Mouse (Mus musculus): Measurements from ENCODE around the gene Eva1a. TPM values are rescaled to one million over a fixed set of nuclear protein-coding genes. Genes with fewer than 3 reads are reported as not detected.
A peak's percentile ranks its signal among the peaks of the same experiment; 100 is the strongest.

Gene Eva1a
- polyA plus RNA-seq, 1 experiment: 14.9 TPM

DNA sequence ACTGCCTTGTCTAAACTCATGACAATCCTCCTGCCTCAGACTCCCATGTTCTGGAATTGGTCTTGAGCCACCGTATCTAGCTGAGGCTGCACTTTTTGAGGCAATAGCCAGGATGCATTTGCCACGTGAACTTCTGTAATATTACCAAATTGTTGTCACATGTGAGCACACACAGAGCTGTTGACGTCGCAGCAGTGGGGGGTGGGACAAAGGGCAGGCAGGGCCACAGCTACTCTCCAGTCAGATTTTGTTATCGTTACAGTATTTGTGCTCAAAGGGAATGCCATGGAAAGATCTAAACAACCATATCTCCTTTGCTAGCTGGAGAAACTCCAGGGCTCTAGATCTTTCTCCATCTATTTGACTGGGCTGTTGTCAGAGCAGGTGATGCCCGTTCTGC, 1.6 kb upstream of the Eva1a start:
- DNase-seq: no peak
- H3K4me1 ChIP-seq (ENCODE audit: control insufficient read depth, insufficient read depth, low read length): no peaks in the 10 kb centered on the region; the same call in 1 of the 2 replicates
- no peak overlapping the region for H3K4me3 ChIP-seq (replicated peaks; ENCODE audit: insufficient read depth, low read depth, low read length)
- no peak overlapping the region for H3K27ac ChIP-seq (ENCODE audit: insufficient read depth, low read length)
- 55% methylated on average over 6 of the region's 6 CpGs for WGBS
- no peaks in the 10 kb centered on the region; the same call in 1 of the 2 replicates for H3K27me3 ChIP-seq (ENCODE audit: control insufficient read depth, insufficient read depth, low read length)
- no peak for TF ChIP-seq POLR2A (IDR thresholded peaks at IDR 0.05; ENCODE audit: borderline replicate concordance, insufficient read depth, low read length)
- no peak for TF ChIP-seq CTCF (IDR thresholded peaks at IDR 0.05; ENCODE audit: borderline replicate concordance, insufficient read depth, low read depth, low read length)

DNA sequence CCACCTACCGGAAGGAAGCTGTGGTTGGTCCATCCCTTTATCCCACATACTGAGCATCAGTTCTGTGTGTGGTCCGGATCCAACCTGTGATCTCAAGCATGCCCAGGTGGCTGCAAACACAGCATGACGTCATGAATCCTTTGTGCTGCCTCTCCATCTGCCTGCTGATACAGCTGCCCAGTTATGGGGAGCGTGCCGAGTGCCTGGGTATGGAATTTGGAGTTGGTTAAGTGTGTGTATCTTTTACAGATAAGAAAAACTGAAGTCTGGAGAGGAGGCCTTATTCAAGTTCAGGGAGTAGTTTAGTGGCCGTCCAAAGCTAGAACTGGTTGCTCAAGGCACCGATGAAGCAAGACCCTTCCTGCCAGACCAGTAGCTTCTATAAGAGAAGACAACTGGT, 875 bp upstream of the Eva1a start:
- no peaks in the 10 kb centered on the region; the same call in 1 of the 2 replicates for H3K4me1 ChIP-seq (ENCODE audit: control insufficient read depth, insufficient read depth, low read length)
- no peaks in the 10 kb centered on the region; the same call in 1 of the 2 replicates for H3K27me3 ChIP-seq (ENCODE audit: control insufficient read depth, insufficient read depth, low read length)
- no peak for DNase-seq
- no peak overlapping the region for H3K27ac ChIP-seq (ENCODE audit: insufficient read depth, low read length)
- no peak for TF ChIP-seq POLR2A (IDR thresholded peaks at IDR 0.05; ENCODE audit: borderline replicate concordance, insufficient read depth, low read length)
- no peak for TF ChIP-seq CTCF (IDR thresholded peaks at IDR 0.05; ENCODE audit: borderline replicate concordance, insufficient read depth, low read depth, low read length)
- 41% methylated on average over 7 of the region's 7 CpGs for WGBS
- H3K4me3 ChIP-seq (replicated peaks; ENCODE audit: insufficient read depth, low read depth, low read length): no peak overlapping the region

DNA sequence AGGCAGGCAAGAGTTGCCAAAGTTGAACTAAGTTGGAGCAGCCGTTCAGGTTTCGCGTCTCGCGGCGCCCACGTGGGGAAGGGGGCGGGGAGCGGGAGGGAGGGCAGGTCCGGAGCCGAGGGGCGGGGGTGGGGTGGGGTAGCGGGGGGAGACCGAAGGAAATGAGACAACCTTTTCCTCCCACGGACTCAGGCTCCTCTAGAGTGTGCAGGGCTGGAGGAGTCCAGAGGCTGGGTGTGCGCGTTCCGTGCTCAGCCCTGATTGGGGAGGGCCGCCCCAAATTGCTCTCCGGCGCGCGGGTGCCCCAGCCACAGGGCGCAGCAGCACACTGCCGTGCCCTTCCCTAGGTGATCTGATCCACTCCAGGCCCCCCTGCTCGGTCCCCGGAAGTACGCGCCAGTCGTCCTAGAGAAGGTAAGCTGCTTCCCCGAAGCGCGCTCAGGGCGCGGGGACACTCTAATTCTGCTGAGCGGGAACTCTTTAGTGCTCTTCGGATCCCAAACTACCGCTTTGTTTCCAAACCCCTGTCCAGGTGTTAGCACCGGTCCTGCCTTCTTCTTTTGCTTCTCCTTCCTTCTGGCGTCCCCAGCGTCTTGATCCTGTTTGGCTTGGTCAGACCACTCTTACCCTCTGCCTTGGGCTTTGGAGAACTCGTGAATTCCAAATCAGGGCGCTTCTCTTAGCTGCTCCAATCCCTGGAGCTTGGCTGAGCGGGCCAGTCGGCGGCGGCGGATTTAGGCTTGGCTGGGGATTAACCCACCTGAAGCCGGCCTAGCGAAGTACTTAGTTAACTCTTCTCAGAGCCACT, 849 bp downstream of the Eva1a start:
- Histone ChIP-seq H3K4me1 (ENCODE audit: control insufficient read depth, insufficient read depth, low read length) (no peaks in the 10 kb centered on the region; the same call in 1 of the 2 replicates), H3K4me3 (replicated peaks; ENCODE audit: insufficient read depth, low read depth, low read length) (peak overlapping the region; percentile 53), H3K27ac (ENCODE audit: insufficient read depth, low read length) (no peak overlapping the region), H3K27me3 (ENCODE audit: control insufficient read depth, insufficient read depth, low read length) (no peaks in the 10 kb centered on the region; the same call in 1 of the 2 replicates)
- under 1% methylated on average over 47 of the region's 50 CpGs for WGBS
- peak; percentile 11 to 17 for DNase-seq
- TF ChIP-seq CTCF (IDR thresholded peaks at IDR 0.05; ENCODE audit: borderline replicate concordance, insufficient read depth, low read depth, low read length) (no peak), POLR2A (IDR thresholded peaks at IDR 0.05; ENCODE audit: borderline replicate concordance, insufficient read depth, low read length) (no peak)

DNA sequence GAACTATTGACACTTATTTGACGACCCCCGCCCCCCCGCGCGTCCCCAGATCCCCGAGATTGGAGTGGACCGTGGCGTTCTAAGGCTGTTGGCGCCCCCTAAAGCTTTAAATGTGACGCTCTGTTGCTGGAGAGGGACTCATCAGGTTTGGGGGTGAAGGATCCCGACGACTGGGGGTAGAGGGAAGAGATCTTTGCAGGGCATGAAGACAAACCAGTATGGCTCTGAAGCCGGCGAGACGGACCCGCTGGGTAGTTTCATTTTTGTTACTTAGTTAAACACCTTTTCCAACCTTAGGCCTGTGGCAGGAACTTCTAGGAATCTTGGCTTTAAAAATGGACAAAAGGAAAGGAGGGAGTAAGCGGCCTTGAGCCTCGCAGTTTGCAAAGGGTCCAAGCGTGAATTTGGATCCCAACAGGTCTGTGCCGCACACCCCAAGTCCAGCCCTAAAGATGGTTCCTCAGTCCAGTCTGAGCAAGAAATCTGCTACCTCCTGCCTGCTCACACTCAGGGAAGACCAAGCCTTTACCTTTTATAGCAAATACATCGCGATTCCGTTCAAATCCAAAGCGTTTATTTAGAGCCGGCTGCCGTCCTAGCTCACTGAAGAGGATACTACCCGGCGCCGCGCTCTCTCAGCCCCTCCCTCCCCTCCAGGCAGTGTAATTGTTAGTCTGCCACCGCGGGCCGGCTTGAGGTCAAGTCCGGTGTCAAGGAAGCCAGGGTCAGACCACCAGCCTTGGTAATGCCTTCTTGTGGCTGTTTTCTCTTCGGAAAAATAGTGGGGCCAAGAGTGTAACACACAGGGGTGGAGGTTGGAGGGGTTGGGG, 1.7 kb downstream of the Eva1a start:
- DNase-seq: peak in 1 of 2 experiments; percentile 9

DNA sequence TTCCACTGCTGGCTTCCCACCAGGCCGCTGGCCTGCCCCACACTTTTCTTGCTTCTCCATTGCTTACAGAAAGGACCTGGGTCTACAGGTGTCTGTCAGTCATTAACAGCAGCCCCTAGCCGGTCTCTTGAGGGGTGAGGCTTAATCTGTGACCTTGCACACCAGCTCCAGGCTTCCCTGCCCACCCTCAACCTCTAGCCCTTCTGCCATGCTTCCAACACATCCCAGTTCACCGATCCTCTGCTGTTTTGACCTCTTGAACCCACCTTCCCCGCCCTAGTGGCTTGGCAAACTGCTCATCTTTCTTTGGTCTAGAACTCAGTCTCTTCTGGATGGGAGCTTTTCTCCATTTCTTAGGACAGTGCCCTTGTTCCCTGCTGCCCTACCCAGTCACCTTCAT, 2.8 kb downstream of the Eva1a start:
- no peak overlapping the region for H3K27ac ChIP-seq (ENCODE audit: insufficient read depth, low read length)
- no peak overlapping the region for H3K4me3 ChIP-seq (replicated peaks; ENCODE audit: insufficient read depth, low read depth, low read length)
- no peaks in the 10 kb centered on the region; the same call in 1 of the 2 replicates for H3K27me3 ChIP-seq (ENCODE audit: control insufficient read depth, insufficient read depth, low read length)
- no peak for DNase-seq
- TF ChIP-seq CTCF (IDR thresholded peaks at IDR 0.05; ENCODE audit: borderline replicate concordance, insufficient read depth, low read depth, low read length) (no peak), POLR2A (IDR thresholded peaks at IDR 0.05; ENCODE audit: borderline replicate concordance, insufficient read depth, low read length) (no peak)
- H3K4me1 ChIP-seq (ENCODE audit: control insufficient read depth, insufficient read depth, low read length): no peaks in the 10 kb centered on the region; the same call in 1 of the 2 replicates
- 63% methylated on average over 4 of the region's 4 CpGs for WGBS

More for the DNA sequence above, 1.7 kb downstream of the Eva1a start:
- TF ChIP-seq POLR2A (IDR thresholded peaks at IDR 0.05; ENCODE audit: borderline replicate concordance, insufficient read depth, low read length): no peak
- TF ChIP-seq CTCF (IDR thresholded peaks at IDR 0.05; ENCODE audit: borderline replicate concordance, insufficient read depth, low read depth, low read length): no peak
- Histone ChIP-seq H3K27ac (ENCODE audit: insufficient read depth, low read length) (no peak overlapping the region; the same call in 1 of the 2 replicates), H3K27me3 (ENCODE audit: control insufficient read depth, insufficient read depth, low read length) (no peaks in the 10 kb centered on the region; the same call in 1 of the 2 replicates), H3K4me3 (replicated peaks; ENCODE audit: insufficient read depth, low read depth, low read length) (peak overlapping the region; percentile 53), H3K4me1 (ENCODE audit: control insufficient read depth, insufficient read depth, low read length) (no peaks in the 10 kb centered on the region; the same call in 1 of the 2 replicates)
- WGBS: 2% methylated on average over 35 of the region's 35 CpGs

DNA sequence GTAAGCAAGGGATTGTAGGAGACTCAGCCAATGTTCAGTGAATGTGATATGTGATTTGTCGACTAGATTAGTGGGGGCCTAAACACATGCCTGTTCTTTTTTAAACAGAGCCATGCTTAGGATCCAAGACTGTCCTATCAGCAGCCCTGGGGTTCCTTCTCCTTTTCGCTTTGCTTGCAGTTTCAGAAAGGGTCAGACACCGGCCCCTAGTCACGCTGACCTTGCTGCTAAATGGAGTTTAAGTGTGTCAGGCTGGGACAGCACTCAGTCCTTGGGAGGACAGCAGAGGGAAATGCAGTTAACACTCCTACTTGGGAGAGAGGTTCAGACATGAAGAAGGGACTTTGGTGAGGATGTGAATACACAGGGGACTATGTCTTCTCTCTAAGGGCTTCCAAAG, 3.7 kb downstream of the Eva1a start:
- WGBS: 85% methylated on average over 4 of the region's 4 CpGs
- no peak overlapping the region for H3K4me3 ChIP-seq (replicated peaks; ENCODE audit: insufficient read depth, low read depth, low read length)
- no peaks in the 10 kb centered on the region; the same call in 1 of the 2 replicates for H3K4me1 ChIP-seq (ENCODE audit: control insufficient read depth, insufficient read depth, low read length)
- H3K27ac ChIP-seq (ENCODE audit: insufficient read depth, low read length): no peak overlapping the region
- DNase-seq: no peak
- TF ChIP-seq CTCF (IDR thresholded peaks at IDR 0.05; ENCODE audit: borderline replicate concordance, insufficient read depth, low read depth, low read length): no peak
- no peak for TF ChIP-seq POLR2A (IDR thresholded peaks at IDR 0.05; ENCODE audit: borderline replicate concordance, insufficient read depth, low read length)
- H3K27me3 ChIP-seq (ENCODE audit: control insufficient read depth, insufficient read depth, low read length): no peaks in the 10 kb centered on the region

DNA sequence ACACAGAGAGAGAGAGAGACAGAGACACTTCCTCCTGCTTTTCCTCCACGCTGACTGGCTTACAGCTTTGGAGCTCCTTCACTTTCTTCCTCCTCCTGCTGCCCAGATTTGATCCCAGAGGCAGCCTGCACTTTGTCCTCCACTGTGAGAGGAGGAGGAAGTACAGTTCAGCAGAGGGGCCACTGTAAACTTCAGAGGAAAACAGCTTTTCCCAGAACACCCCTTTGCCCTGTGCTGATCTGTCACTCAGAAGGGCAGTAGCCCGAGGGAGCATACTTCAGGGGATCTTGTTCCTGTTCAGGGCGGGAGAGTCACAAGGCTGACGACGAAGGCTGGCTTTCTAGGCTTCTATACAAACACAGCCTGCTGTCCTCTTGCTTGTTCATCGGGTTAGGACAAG, 7.1 kb downstream of the Eva1a start:
- Histone ChIP-seq H3K4me3 (replicated peaks; ENCODE audit: insufficient read depth, low read depth, low read length) (no peak overlapping the region), H3K27ac (ENCODE audit: insufficient read depth, low read length) (no peak overlapping the region), H3K27me3 (ENCODE audit: control insufficient read depth, insufficient read depth, low read length) (no peaks in the 10 kb centered on the region), H3K4me1 (ENCODE audit: control insufficient read depth, insufficient read depth, low read length) (no peaks in the 10 kb centered on the region)
- WGBS: 61% methylated on average over 6 of the region's 6 CpGs
- no peak for TF ChIP-seq POLR2A (IDR thresholded peaks at IDR 0.05; ENCODE audit: borderline replicate concordance, insufficient read depth, low read length)
- TF ChIP-seq CTCF (IDR thresholded peaks at IDR 0.05; ENCODE audit: borderline replicate concordance, insufficient read depth, low read depth, low read length): no peak
- DNase-seq: no peak
